In the genomic region with DNA sequence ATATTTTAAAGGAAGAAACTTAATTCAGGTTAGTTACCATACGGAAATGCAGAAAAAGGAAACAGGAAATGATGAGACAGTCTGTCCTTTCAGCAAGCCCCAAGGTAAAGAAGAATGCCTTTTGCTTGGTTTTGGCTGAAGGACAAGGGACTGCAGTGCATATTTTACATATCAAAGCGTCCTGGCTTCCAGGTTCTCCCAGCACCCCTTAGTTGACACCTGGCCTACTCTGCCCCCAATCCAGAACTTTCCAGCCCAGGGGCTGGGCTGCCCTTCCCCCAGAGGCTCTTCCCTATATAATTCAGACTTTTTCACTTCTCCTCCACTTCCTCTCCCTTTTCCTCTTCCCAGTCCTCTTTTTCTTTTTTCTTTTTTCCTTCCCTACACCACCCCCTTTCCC, we compare ENCODE assay signal across 14 mouse cellular contexts.
"Had no signal": no experiment of that assay in that cellular context is flagged by ENCODE, and none has a peak within 500 bp of the region (broad histone marks: within the 10 kb centered on the region; RNA-seq: fewer than 3 reads in every experiment).

No protein-coding gene starts in this region.

- DNase-seq: gastrocnemius, adult 2 months; gastrocnemius, postnatal 10 days; gastrocnemius, postnatal 25 days; heart, adult 18-20 months; heart, postnatal 10 days; heart, postnatal 4 days; kidney, adult 11 months; kidney, adult 2 months; kidney, adult 9 months; kidney, postnatal 14 days; kidney, postnatal 36 days had no signal

- ATAC-seq: hindbrain, embryonic 16.5 days; intestine, embryonic 16.5 days; liver, embryonic 12.5 days had no signal
